Mouse (Mus musculus) ES-Bruce4 (cell line): ENCODE results near the gene Selenov.

ENCODE experiments used
- CTCF ChIP-seq: IDR thresholded peaks from one replicate; pipeline ENCODE4 v1.8.1; 2011; ENCODE audit warnings: low read depth, low read length
- EP300 ChIP-seq: IDR thresholded peaks from 2 replicates; pipeline ENCODE4 v1.6.1; 2011; ENCODE audit warnings: low read depth, low read length; ENCODE audit not compliant: insufficient read depth
- POLR2A ChIP-seq: IDR thresholded peaks from one replicate; pipeline ENCODE4 v1.8.1; 2011; ENCODE audit warnings: low read length; ENCODE audit not compliant: insufficient read depth

GRCm38 (mm10) chr7:28277237-28277614 lies 13.8 kb downstream of the Selenov start:
- no peak for TF ChIP-seq CTCF
- no peak for TF ChIP-seq POLR2A
- no peak for TF ChIP-seq EP300
